8 mouse cellular contexts compared by ENCODE assay signal in genomic region chr5:114942766-114943130, GRCm38 (mm10). TPM values are rescaled to one million over a fixed set of nuclear protein-coding genes. Genes with fewer than 3 reads are reported as not detected.
DNase-seq lines count a peak whose midpoint lies in the region; ATAC-seq and TF ChIP-seq lines count a peak whose summit lies in the region.
"Had no signal": no experiment of that assay in that cellular context is flagged by ENCODE, and none has a peak within 500 bp of the region (broad histone marks: within the 10 kb centered on the region; RNA-seq: fewer than 3 reads in every experiment).

No protein-coding gene starts in this region.

- peak overlapping the region; percentile 76 for H3K9ac ChIP-seq in lung, postnatal 0 days (replicated peaks; ENCODE audit: low read depth)
- H3K9ac ChIP-seq in forebrain, embryonic 11.5 days (ENCODE audit: low read length) = peak overlapping the region; percentile 88
- H3K9ac ChIP-seq in limb, embryonic 12.5 days (replicated peaks) = peak overlapping the region; percentile 88

- no peak for DNase-seq in lung, postnatal 0 days (ENCODE audit: low spot score)
- DNase-seq in lung, postnatal 36 days = no peak
- no peak for DNase-seq in forebrain, embryonic 11.5 days (ENCODE audit: low spot score)
- DNase-seq in cerebellum, adult 8-10 months = no peak
- no peak for DNase-seq in gastrocnemius, adult 18-20 months (ENCODE audit: low spot score)

- 32% methylated on average over 4 of the region's 4 CpGs for WGBS in lung, postnatal 0 days
- WGBS in forebrain, embryonic 11.5 days = 42% methylated on average over 4 of the region's 4 CpGs
- 46% methylated on average over 4 of the region's 4 CpGs for WGBS in limb, embryonic 12.5 days
- WGBS in small intestine, adult 2 months = 28% methylated on average over 4 of the region's 4 CpGs

- H3K4me3 ChIP-seq in lung, postnatal 0 days (ENCODE audit: low read depth, low read length) = peak overlapping the region; percentile 76
- H3K4me3 ChIP-seq in forebrain, embryonic 11.5 days (ENCODE audit: low read depth, low read length) = peak overlapping the region; percentile 79
- peak overlapping the region; percentile 84 for H3K4me3 ChIP-seq in limb, embryonic 12.5 days (replicated peaks)
- H3K4me3 ChIP-seq in small intestine, adult 2 months (ENCODE audit: low read depth, low read length) = peak overlapping the region; percentile 99

- no peaks in the 10 kb centered on the region for H3K27me3 ChIP-seq in lung, postnatal 0 days (replicated peaks; ENCODE audit: insufficient read depth, low read length)
- H3K27me3 ChIP-seq in forebrain, embryonic 11.5 days (ENCODE audit: control insufficient read depth, insufficient read depth, low read length) = no peaks in the 10 kb centered on the region
- no peaks in the 10 kb centered on the region for H3K27me3 ChIP-seq in limb, embryonic 12.5 days
- no peaks in the 10 kb centered on the region for H3K27me3 ChIP-seq in small intestine, adult 2 months (ENCODE audit: control insufficient read depth, insufficient read depth, low read length)

- peak overlapping the region; percentile 91 for H3K4me2 ChIP-seq in lung, postnatal 0 days (replicated peaks; ENCODE audit: low read depth, low read length)
- peak overlapping the region; percentile 78 for H3K4me2 ChIP-seq in forebrain, embryonic 11.5 days (ENCODE audit: low read depth, low read length, severe bottlenecking)
- peak overlapping the region; percentile 75 for H3K4me2 ChIP-seq in limb, embryonic 12.5 days

- no peaks in the 10 kb centered on the region for H3K9me3 ChIP-seq in lung, postnatal 0 days (ENCODE audit: low read length)
- no peaks in the 10 kb centered on the region for H3K9me3 ChIP-seq in forebrain, embryonic 11.5 days (ENCODE audit: control insufficient read depth, low read length)
- H3K9me3 ChIP-seq in limb, embryonic 12.5 days = no peaks in the 10 kb centered on the region; the same call in 1 of the 2 replicates

- H3K27ac ChIP-seq in lung, postnatal 0 days (ENCODE audit: low read length) = no peak overlapping the region
- no peak overlapping the region for H3K27ac ChIP-seq in forebrain, embryonic 11.5 days (ENCODE audit: low read depth, low read length)
- H3K27ac ChIP-seq in limb, embryonic 12.5 days = no peak overlapping the region; the same call in 1 of the 2 replicates
- 0 out of 2 replicates have a peak overlapping the region, but pooled peaks have one; percentile 47 for H3K27ac ChIP-seq in small intestine, adult 2 months (ENCODE audit: insufficient read depth, low read depth, low read length)

- no peak for TF ChIP-seq POLR2A in small intestine, adult 2 months (IDR thresholded peaks at IDR 0.05; ENCODE audit: low read depth, low read length)

- peaks cover 15% of the 10 kb centered on the region; the same call in 1 of the 2 replicates for H3K36me3 ChIP-seq in lung, postnatal 0 days (ENCODE audit: insufficient read depth, low read length)
- H3K36me3 ChIP-seq in forebrain, embryonic 11.5 days (ENCODE audit: control insufficient read depth, insufficient read depth, low read length) = peaks cover 4% of the 10 kb centered on the region
- H3K36me3 ChIP-seq in limb, embryonic 12.5 days = peaks cover 26% of the 10 kb centered on the region
- H3K36me3 ChIP-seq in small intestine, adult 2 months (ENCODE audit: control insufficient read depth, insufficient read depth, low read length) = peaks cover 20% of the 10 kb centered on the region

- no peak for TF ChIP-seq CTCF in lung, postnatal 0 days (IDR thresholded peaks at IDR 0.05)
- no peak for TF ChIP-seq CTCF in small intestine, adult 2 months (IDR thresholded peaks at IDR 0.05; ENCODE audit: extremely low read depth, insufficient read length, insufficient replicate concordance, low read depth, low read length)

- no peak for TF ChIP-seq EP300 in lung, postnatal 0 days (IDR thresholded peaks at IDR 0.05)

- peaks cover 3% of the 10 kb centered on the region; the same call in 1 of the 2 replicates for H3K4me1 ChIP-seq in lung, postnatal 0 days (ENCODE audit: insufficient read depth, low read depth, low read length)
- H3K4me1 ChIP-seq in forebrain, embryonic 11.5 days (replicated peaks; ENCODE audit: control insufficient read depth, insufficient read depth, low read length) = no peaks in the 10 kb centered on the region
- peaks cover 4% of the 10 kb centered on the region for H3K4me1 ChIP-seq in limb, embryonic 12.5 days (replicated peaks)
- H3K4me1 ChIP-seq in small intestine, adult 2 months (ENCODE audit: control insufficient read depth, insufficient read depth, insufficient read length, low read length) = peaks cover 2% of the 10 kb centered on the region; the same call in 1 of the 2 replicates

- ATAC-seq in lung, postnatal 0 days = no peak
- ATAC-seq in forebrain, embryonic 11.5 days (replicated peaks; ENCODE audit: low FRiP score) = no peak
- no peak for ATAC-seq in limb, embryonic 12.5 days (ENCODE audit: insufficient number of reproducible peaks, insufficient read depth, low FRiP score, low TSS enrichment, low read depth)

RNA-seq across cellular contexts. Expression of gene 2210016L21Rik, which starts 0.8 kb away (rescaled TPM):
- 41.0 and 41.4 TPM in 2 replicates for polyA plus RNA-seq in lung, postnatal 0 days (2015; fragmentation: Nextera tagmentation; extraction: Ambion mirVana)
- 49.8 and 51.5 TPM in 2 replicates for polyA plus RNA-seq in forebrain, embryonic 11.5 days (2014; fragmentation: Nextera tagmentation; extraction: Ambion mirVana)
- polyA plus RNA-seq in limb, embryonic 12.5 days (2016; fragmentation: Nextera tagmentation; extraction: Ambion mirVana) = 65.0 and 67.4 TPM in 2 replicates
- polyA plus RNA-seq in small intestine, adult 2 months (2012; rRNA removed) = 8.5 and 13.6 TPM in 2 replicates
- total RNA-seq in gastrocnemius, adult 18-20 months (2021) = 10 to 100 TPM; 17.1 to 24.1 TPM

RNA-seq across cellular contexts. Expression of gene Oasl1, which starts 19.7 kb away (rescaled TPM):
- 0.92 and 1.8 TPM in 2 replicates for polyA plus RNA-seq in lung, postnatal 0 days (2015; fragmentation: Nextera tagmentation; extraction: Ambion mirVana)
- 0.20 TPM in 1 of 2 replicates, not detected in the other for polyA plus RNA-seq in forebrain, embryonic 11.5 days (2014; fragmentation: Nextera tagmentation; extraction: Ambion mirVana)
- 0.67 and 0.73 TPM in 2 replicates for polyA plus RNA-seq in limb, embryonic 12.5 days (2016; fragmentation: Nextera tagmentation; extraction: Ambion mirVana)
- 88.2 and 139 TPM in 2 replicates for polyA plus RNA-seq in small intestine, adult 2 months (2012; rRNA removed)
- total RNA-seq in gastrocnemius, adult 18-20 months (2021) = under 1 TPM in 1 of 2 experiments, not detected in 1; 0.31 TPM

RNA-seq across cellular contexts. Expression of gene Hnf1a, which starts 28.1 kb away (rescaled TPM):
- not detected in 2 replicates for polyA plus RNA-seq in lung, postnatal 0 days (2015; fragmentation: Nextera tagmentation; extraction: Ambion mirVana)
- not detected in 2 replicates for polyA plus RNA-seq in forebrain, embryonic 11.5 days (2014; fragmentation: Nextera tagmentation; extraction: Ambion mirVana)
- not detected in 2 replicates for polyA plus RNA-seq in limb, embryonic 12.5 days (2016; fragmentation: Nextera tagmentation; extraction: Ambion mirVana)
- 24.1 and 46.9 TPM in 2 replicates for polyA plus RNA-seq in small intestine, adult 2 months (2012; rRNA removed)
- not detected for total RNA-seq in gastrocnemius, adult 18-20 months (2021)
- total RNA-seq: layer of hippocampus, adult 8-10 months had no signal

RNA-seq across cellular contexts. Expression of gene Oasl2, which starts 46.0 kb away (rescaled TPM):
- polyA plus RNA-seq in lung, postnatal 0 days (2015; fragmentation: Nextera tagmentation; extraction: Ambion mirVana) = 15.7 and 17.3 TPM in 2 replicates
- polyA plus RNA-seq in forebrain, embryonic 11.5 days (2014; fragmentation: Nextera tagmentation; extraction: Ambion mirVana) = 1.4 and 1.5 TPM in 2 replicates
- 0.74 and 1.2 TPM in 2 replicates for polyA plus RNA-seq in limb, embryonic 12.5 days (2016; fragmentation: Nextera tagmentation; extraction: Ambion mirVana)
- 7.2 and 53.4 TPM in 2 replicates for polyA plus RNA-seq in small intestine, adult 2 months (2012; rRNA removed)
- 1 to 10 TPM in 1 of 2 experiments, under 1 TPM in 1; 0.43 to 1.3 TPM for total RNA-seq in gastrocnemius, adult 18-20 months (2021)

Comparison
In these comparisons a context has a peak if more than half of its experiments do, and no peak if none do; other contexts are left out.
1. RNA of gene Oasl1, which starts 19.7 kb away (polyA plus RNA-seq): 88.2 to 139 TPM in small intestine, adult 2 months; 0.92 to 1.8 TPM in lung, postnatal 0 days, 0.67 to 0.73 TPM in limb, embryonic 12.5 days and 0.20 TPM in forebrain, embryonic 11.5 days; every median in the first group is over 10 times any median in the second.
2. RNA of gene Hnf1a, which starts 28.1 kb away (polyA plus RNA-seq): 24.1 to 46.9 TPM in small intestine, adult 2 months; not detected in limb, embryonic 12.5 days, not detected in lung, postnatal 0 days and not detected in forebrain, embryonic 11.5 days; every median in the first group is over 10 times any median in the second.
3. Peak in every context shown above with its lines, with median percentiles within 50 percentile points of each other: H3K4me2 ChIP-seq, H3K4me3 ChIP-seq and H3K9ac ChIP-seq.